Mouse (Mus musculus): Measurements from ENCODE around the gene Pou5f2. TPM values are rescaled to one million over a fixed set of nuclear protein-coding genes. Genes with fewer than 3 reads are reported as not detected.

Gene Pou5f2
- polyA plus RNA-seq (2017; shearing (Covaris generic)) = 3.6 TPM

DNA sequence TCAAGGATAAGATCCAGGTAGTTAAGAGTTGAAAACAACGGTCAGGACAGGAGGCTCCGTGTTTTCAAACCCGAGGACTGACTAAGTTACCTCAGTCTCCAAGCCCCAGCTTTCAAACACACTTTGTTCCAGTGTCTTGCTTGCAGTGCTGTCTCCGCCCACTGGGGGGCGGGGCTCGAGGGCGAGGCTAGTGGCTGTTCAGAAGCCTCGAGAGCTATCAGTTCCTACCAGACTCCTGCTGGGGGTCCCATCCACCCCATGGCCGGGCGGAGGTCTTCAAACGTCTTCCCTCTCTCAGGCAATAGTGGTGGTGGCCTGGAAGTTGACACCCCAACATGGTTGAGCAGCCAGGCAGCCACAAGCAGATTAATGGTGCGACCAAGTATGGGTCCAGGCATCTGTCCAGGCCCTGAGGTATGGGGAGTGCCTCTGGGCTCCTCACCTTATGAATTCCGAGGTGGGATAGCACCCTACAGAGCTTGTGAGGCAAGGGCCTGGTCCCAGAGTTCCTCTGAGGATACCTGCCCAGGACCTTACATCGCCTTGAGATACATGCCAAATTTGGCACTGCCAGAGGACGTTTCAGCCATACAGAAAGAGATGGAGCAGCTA is at the start of gene Pou5f2:
Pou5f2 (plus strand) TSS at position 220 of the 612 bp plus-strand sequence.

Other genes starting within 250 kb of the Pou5f2 start
- not detected for gene Nr2f1, start 174.9 kb downstream of the Pou5f2 start, polyA plus RNA-seq (2017; shearing (Covaris generic))

All from effector memory CD4-positive, alpha-beta T cell, adult 5 months (primary cell).